Mouse (Mus musculus): ENCODE results near the gene Cdt1. TPM values are rescaled to one million over a fixed set of nuclear protein-coding genes. Genes with fewer than 3 reads are reported as not detected.

Cdt1 gene
- total and polyA plus RNA-seq, 3 experiments = 5.0 to 19.9 (median 7.0) TPM

DNA sequence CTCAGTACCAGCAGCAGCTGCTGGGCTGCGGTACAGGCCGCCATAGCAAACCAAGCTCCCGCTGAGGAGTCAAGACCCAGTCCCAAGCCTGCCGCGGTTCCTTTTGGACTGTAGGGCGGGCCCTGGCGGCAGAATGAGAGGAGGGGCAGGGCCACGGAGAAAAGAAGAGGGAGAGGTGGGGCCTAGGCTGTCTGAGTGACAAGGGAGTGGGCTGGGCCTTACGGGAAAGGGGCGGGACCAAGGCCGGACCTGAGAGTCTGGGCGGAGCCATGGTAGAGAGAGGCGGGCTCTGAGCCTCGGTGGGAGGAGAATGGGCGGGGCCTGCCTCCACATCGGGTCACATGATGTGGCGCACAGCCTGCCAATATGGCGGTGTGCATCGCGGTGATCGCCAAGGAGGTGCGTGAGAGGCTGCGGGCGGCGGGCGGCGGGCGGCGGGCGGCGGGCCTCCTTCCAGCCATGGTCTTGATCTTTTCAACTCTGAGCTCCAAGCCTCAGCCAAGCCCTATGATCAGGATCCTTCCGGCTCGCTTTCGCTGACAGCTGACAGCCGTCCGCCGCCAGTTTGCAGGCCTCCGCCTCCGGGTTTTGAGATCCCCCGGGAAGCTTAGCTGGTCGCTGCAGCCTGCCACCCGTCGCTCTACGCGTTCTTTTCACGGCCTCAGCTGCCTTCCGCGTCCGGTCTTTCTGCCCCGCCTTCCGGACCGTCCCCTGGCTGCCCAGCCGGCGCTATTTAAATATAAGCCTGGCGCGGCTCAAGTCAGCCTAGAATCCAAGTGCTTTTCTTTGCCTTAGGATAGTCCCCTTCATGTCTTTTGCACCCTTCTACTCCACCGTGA, 43.7 kb downstream of the Cdt1 start, which contains the start of the genes Galns and Trappc2l:
Gene Galns, minus strand, starts transcription at position 169 of the 839 bp plus-strand sequence.
Gene Trappc2l, plus strand, starts transcription at position 346 of the 839 bp plus-strand sequence.
- DNase-seq = peak; percentile 97

- DNase-seq = no peak
Observed at GRCm38 (mm10) chr8:122616181-122616905, 48.5 kb downstream of the Cdt1 start.

DNA sequence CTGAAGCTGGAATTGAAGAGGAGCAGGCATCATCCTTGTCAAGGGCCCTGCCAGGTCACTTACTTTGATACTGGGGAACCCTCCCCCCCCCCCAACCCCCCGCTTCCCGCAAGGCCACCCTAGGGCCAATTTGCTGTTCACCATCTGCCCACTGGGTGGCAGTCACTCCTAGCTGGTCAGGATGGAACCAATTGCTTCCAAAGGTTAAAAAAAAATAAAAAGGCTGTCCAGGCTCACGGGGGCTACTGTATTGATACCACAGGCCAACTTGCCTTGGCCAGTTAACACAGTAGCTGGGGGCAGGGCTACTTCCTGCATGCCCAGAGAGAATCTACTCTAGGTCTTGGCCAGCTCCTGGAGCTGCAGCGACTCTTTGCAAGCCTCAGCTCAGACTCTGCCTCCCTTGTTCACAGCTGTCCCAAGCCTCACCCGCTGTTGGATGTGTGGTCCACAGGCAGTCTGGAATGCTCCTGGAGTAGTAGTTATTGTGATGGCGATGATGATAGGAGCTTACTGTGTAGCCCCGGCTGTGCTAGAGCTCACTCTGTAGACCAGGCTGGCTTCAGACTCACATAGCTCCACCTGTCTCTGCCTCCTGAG, 50.2 kb downstream of the Cdt1 start:
- peak; percentile 85 for DNase-seq

GRCm38 (mm10) chr8:122618660-122619378, 51.0 kb downstream of the Cdt1 start:
- no peak for DNase-seq

DNA sequence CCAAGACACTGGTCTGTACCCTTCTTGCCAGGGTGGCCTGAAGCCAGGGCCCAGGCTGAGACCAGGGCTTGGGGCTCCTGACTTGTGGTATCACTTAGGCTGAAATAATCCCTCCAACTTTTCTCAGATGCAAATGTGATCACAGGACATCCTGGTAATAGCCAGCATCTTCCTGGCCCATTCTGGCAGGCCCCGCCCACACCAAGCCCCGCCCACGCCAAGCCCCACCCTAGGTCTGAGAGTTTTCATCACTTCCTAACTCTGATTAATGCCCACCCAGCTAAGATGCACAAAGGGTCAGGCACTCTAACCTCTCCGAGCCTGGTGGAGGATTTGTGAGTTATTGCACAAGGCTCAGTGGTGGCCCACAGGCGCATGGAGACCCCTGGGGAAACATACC, 52.6 kb downstream of the Cdt1 start:
- DNase-seq = no peak

GRCm38 (mm10) chr8:122622727-122623126, 54.9 kb downstream of the Cdt1 start, which contains the start of gene Pabpn1l:
Gene Pabpn1l, minus strand, starts transcription at chr8:122622739.
- DNase-seq = no peak

Small RNAs within 50 kb of the gene (microRNA-seq; reads per million reads assigned to microRNA genes)
- gene Mir6396 = 0 reads per million in 2 experiments

Other genes with a start within 250 kb of the Cdt1 start
- gene Trhr2, start 207.3 kb upstream of the Cdt1 start, total RNA-seq (2021) = not detected
- gene Trhr2, start 207.3 kb upstream of the Cdt1 start, polyA plus RNA-seq (2012; rRNA removed) = not detected in 2 replicates
- gene Zc3h18, start 191.4 kb upstream of the Cdt1 start, total RNA-seq (2021) = 10 to 100 TPM; 36.9 to 44.8 TPM
- 34.3 and 38.2 TPM in 2 replicates for gene Zc3h18, start 191.4 kb upstream of the Cdt1 start, polyA plus RNA-seq (2012; rRNA removed)
- gene Il17c, start 146.0 kb upstream of the Cdt1 start, total RNA-seq (2021) = not detected
- 0.16 TPM in 1 of 2 replicates, not detected in the other for gene Il17c, start 146.0 kb upstream of the Cdt1 start, polyA plus RNA-seq (2012; rRNA removed)
- gene Cyba, start 135.1 kb upstream of the Cdt1 start, total RNA-seq (2021) = 10 to 100 TPM; 26.3 to 43.7 TPM
- 108 and 116 TPM in 2 replicates for gene Cyba, start 135.1 kb upstream of the Cdt1 start, polyA plus RNA-seq (2012; rRNA removed)
- gene Mvd, start 124.6 kb upstream of the Cdt1 start, total RNA-seq (2021) = 10 to 100 TPM in 1 of 2 experiments, 1 to 10 TPM in 1; 9.2 to 39.5 TPM
- gene Mvd, start 124.6 kb upstream of the Cdt1 start, polyA plus RNA-seq (2012; rRNA removed) = 39.7 and 73.8 TPM in 2 replicates
- not detected for gene Snai3, start 107.3 kb upstream of the Cdt1 start, total RNA-seq (2021)
- 0.15 and 0.19 TPM in 2 replicates for gene Snai3, start 107.3 kb upstream of the Cdt1 start, polyA plus RNA-seq (2012; rRNA removed)
- 10 to 100 TPM; 42.8 to 83.8 TPM for gene Rnf166, start 92.0 kb upstream of the Cdt1 start, total RNA-seq (2021)
- 132 and 157 TPM in 2 replicates for gene Rnf166, start 92.0 kb upstream of the Cdt1 start, polyA plus RNA-seq (2012; rRNA removed)
- 10 to 100 TPM; 15.5 to 18.1 TPM for gene Ctu2, start 91.9 kb upstream of the Cdt1 start, total RNA-seq (2021)
- gene Ctu2, start 91.9 kb upstream of the Cdt1 start, polyA plus RNA-seq (2012; rRNA removed) = 40.6 and 46.7 TPM in 2 replicates
- 10 to 100 TPM; 15.1 to 26.4 TPM for gene Piezo1, start 16.7 kb upstream of the Cdt1 start, total RNA-seq (2021)
- gene Piezo1, start 16.7 kb upstream of the Cdt1 start, polyA plus RNA-seq (2012; rRNA removed) = 47.5 and 64.7 TPM in 2 replicates
- 100 to 1,000 TPM in 1 of 2 experiments, 10 to 100 TPM in 1; 56.2 to 106 TPM for gene Aprt, start 8.9 kb downstream of the Cdt1 start, total RNA-seq (2021)
- 161 and 176 TPM in 2 replicates for gene Aprt, start 8.9 kb downstream of the Cdt1 start, polyA plus RNA-seq (2012; rRNA removed)
- gene Galns, start 43.4 kb downstream of the Cdt1 start, total RNA-seq (2021) = 1 to 10 TPM; 6.0 to 7.8 TPM
- gene Galns, start 43.4 kb downstream of the Cdt1 start, polyA plus RNA-seq (2012; rRNA removed) = 6.8 and 8.0 TPM in 2 replicates
- gene Trappc2l, start 43.6 kb downstream of the Cdt1 start, total RNA-seq (2021) = 10 to 100 TPM; 53.8 to 55.5 TPM
- 159 and 161 TPM in 2 replicates for gene Trappc2l, start 43.6 kb downstream of the Cdt1 start, polyA plus RNA-seq (2012; rRNA removed)
- not detected for gene Pabpn1l, start 54.7 kb downstream of the Cdt1 start, total RNA-seq (2021)
- not detected in 2 replicates for gene Pabpn1l, start 54.7 kb downstream of the Cdt1 start, polyA plus RNA-seq (2012; rRNA removed)
- 10 to 100 TPM; 13.9 to 16.2 TPM for gene Cbfa2t3, start 131.1 kb downstream of the Cdt1 start, total RNA-seq (2021)
- gene Cbfa2t3, start 131.1 kb downstream of the Cdt1 start, polyA plus RNA-seq (2012; rRNA removed) = 19.3 and 20.3 TPM in 2 replicates
- gene Acsf3, start 207.5 kb downstream of the Cdt1 start, total RNA-seq (2021) = 10 to 100 TPM; 40.4 to 42.3 TPM
- 44.4 and 45.8 TPM in 2 replicates for gene Acsf3, start 207.5 kb downstream of the Cdt1 start, polyA plus RNA-seq (2012; rRNA removed)

Measured in adrenal gland, adult 2 months (tissue).